Mouse (Mus musculus): ENCODE results near the gene Tcaf3. TPM values are rescaled to one million over a fixed set of nuclear protein-coding genes. Genes with fewer than 3 reads are reported as not detected.
A peak's percentile ranks its signal among the peaks of the same experiment; 100 is the strongest.

Tcaf3 gene
- total RNA-seq (2014; rRNA removed) (not detected in 2 replicates), polyA plus RNA-seq (2015; fragmentation: Nextera tagmentation; extraction: Ambion mirVana) (not detected in 2 replicates)

- Histone ChIP-seq H3K9me3 (ENCODE audit: low read length) (no peaks in the 10 kb centered on the region), H3K4me3 (ENCODE audit: low read length) (no peak within 1 kb of the TSS), H3K9ac (replicated peaks; ENCODE audit: low read length) (no peak within 1 kb of the TSS), H3K36me3 (ENCODE audit: insufficient read depth, low read length) (no peaks in the 10 kb centered on the region), H3K27ac (no peak within 1 kb of the TSS), H3K4me1 (ENCODE audit: insufficient read depth, low read length) (no peaks in the 10 kb centered on the region), H3K27me3 (ENCODE audit: insufficient read depth, low read length) (no peaks in the 10 kb centered on the region), H3K4me2 (ENCODE audit: low read depth, low read length) (no peak within 1 kb of the TSS)
- no peak for TF ChIP-seq CTCF (IDR thresholded peaks at IDR 0.05; ENCODE audit: low read depth)
- DNase-seq (ENCODE audit: low spot score), result no peak
- WGBS, result 61% methylated on average over 4 of the region's 4 CpGs
- ATAC-seq, result no peak
Observed at GRCm38 (mm10) chr6:42597592-42597991, at the start of gene Tcaf3. TSS of gene Tcaf3 (minus strand) at chr6:42597692.

GRCm38 (mm10) chr6:42644912-42645549 is 47.5 kb upstream of the Tcaf3 start, which contains the start of gene Tcaf2:
TSS of gene Tcaf2 (minus strand) at chr6:42645254.
- Histone ChIP-seq H3K9me3 (ENCODE audit: low read length) (no peaks in the 10 kb centered on the region), H3K27me3 (ENCODE audit: insufficient read depth, low read length) (no peaks in the 10 kb centered on the region), H3K27ac (no peak within 1 kb of the TSS), H3K4me2 (ENCODE audit: low read depth, low read length) (peak within 1 kb of the TSS; percentile 68), H3K4me1 (ENCODE audit: insufficient read depth, low read length) (no peaks in the 10 kb centered on the region), H3K4me3 (ENCODE audit: low read length) (peak within 1 kb of the TSS; percentile 41), H3K9ac (replicated peaks; ENCODE audit: low read length) (no peak within 1 kb of the TSS), H3K36me3 (ENCODE audit: insufficient read depth, low read length) (no peaks in the 10 kb centered on the region)
- peak; percentile 94 for TF ChIP-seq CTCF (IDR thresholded peaks at IDR 0.05; ENCODE audit: low read depth)
- WGBS, result 1% methylated on average over 23 of the region's 23 CpGs
- DNase-seq (ENCODE audit: low spot score), result peak; percentile 84
- peak; percentile 99 for ATAC-seq

- Histone ChIP-seq H3K9ac (replicated peaks; ENCODE audit: low read length) (no peak overlapping the region), H3K27me3 (ENCODE audit: insufficient read depth, low read length) (no peaks in the 10 kb centered on the region), H3K4me1 (ENCODE audit: insufficient read depth, low read length) (no peaks in the 10 kb centered on the region), H3K27ac (no peak overlapping the region), H3K36me3 (ENCODE audit: insufficient read depth, low read length) (no peaks in the 10 kb centered on the region), H3K4me3 (ENCODE audit: low read length) (no peak overlapping the region), H3K4me2 (ENCODE audit: low read depth, low read length) (no peak overlapping the region), H3K9me3 (ENCODE audit: low read length) (no peaks in the 10 kb centered on the region)
- 78% methylated on average over 5 of the region's 5 CpGs for WGBS
- DNase-seq (ENCODE audit: low spot score) (no peak), ATAC-seq (no peak)
- no peak for TF ChIP-seq CTCF (IDR thresholded peaks at IDR 0.05; ENCODE audit: low read depth)
Observed at GRCm38 (mm10) chr6:42634393-42634792, 36.9 kb upstream of the Tcaf3 start.

GRCm38 (mm10) chr6:42631395-42631794 is 33.9 kb upstream of the Tcaf3 start:
- no peaks in the 10 kb centered on the region for H3K4me1 ChIP-seq (ENCODE audit: insufficient read depth, low read length)
- H3K27ac ChIP-seq, result no peak overlapping the region
- ATAC-seq (no peak), DNase-seq (ENCODE audit: low spot score) (no peak)
- no peaks in the 10 kb centered on the region for H3K27me3 ChIP-seq (ENCODE audit: insufficient read depth, low read length)
- WGBS, result 79% methylated on average over 4 of the region's 4 CpGs
- H3K4me3 ChIP-seq (ENCODE audit: low read length), result no peak overlapping the region
- no peaks in the 10 kb centered on the region for H3K9me3 ChIP-seq (ENCODE audit: low read length)
- no peaks in the 10 kb centered on the region for H3K36me3 ChIP-seq (ENCODE audit: insufficient read depth, low read length)
- peak; percentile 33; the same call in 1 of the 2 replicates for TF ChIP-seq CTCF (IDR thresholded peaks at IDR 0.05; ENCODE audit: low read depth)
- no peak overlapping the region for H3K4me2 ChIP-seq (ENCODE audit: low read depth, low read length)
- no peak overlapping the region for H3K9ac ChIP-seq (replicated peaks; ENCODE audit: low read length)

GRCm38 (mm10) chr6:42616904-42617303 is 19.4 kb upstream of the Tcaf3 start:
- TF ChIP-seq CTCF (IDR thresholded peaks at IDR 0.05; ENCODE audit: low read depth), result no peak
- WGBS, result 75% methylated on average over 2 of the region's 2 CpGs
- Histone ChIP-seq H3K4me2 (ENCODE audit: low read depth, low read length) (no peak overlapping the region), H3K9ac (replicated peaks; ENCODE audit: low read length) (no peak overlapping the region), H3K36me3 (ENCODE audit: insufficient read depth, low read length) (no peaks in the 10 kb centered on the region), H3K4me3 (ENCODE audit: low read length) (no peak overlapping the region), H3K27ac (no peak overlapping the region), H3K4me1 (ENCODE audit: insufficient read depth, low read length) (no peaks in the 10 kb centered on the region), H3K27me3 (ENCODE audit: insufficient read depth, low read length) (no peaks in the 10 kb centered on the region), H3K9me3 (ENCODE audit: low read length) (no peaks in the 10 kb centered on the region)
- ATAC-seq, result no peak
- DNase-seq (ENCODE audit: low spot score), result no peak

GRCm38 (mm10) chr6:42612218-42612617 is 14.7 kb upstream of the Tcaf3 start:
- Histone ChIP-seq H3K9me3 (ENCODE audit: low read length) (no peaks in the 10 kb centered on the region), H3K27me3 (ENCODE audit: insufficient read depth, low read length) (no peaks in the 10 kb centered on the region), H3K27ac (no peak overlapping the region), H3K4me1 (ENCODE audit: insufficient read depth, low read length) (no peaks in the 10 kb centered on the region), H3K4me2 (ENCODE audit: low read depth, low read length) (no peak overlapping the region), H3K9ac (replicated peaks; ENCODE audit: low read length) (no peak overlapping the region), H3K36me3 (ENCODE audit: insufficient read depth, low read length) (no peaks in the 10 kb centered on the region), H3K4me3 (ENCODE audit: low read length) (no peak overlapping the region)
- peak; percentile 16 for DNase-seq (ENCODE audit: low spot score)
- no peak for ATAC-seq
- peak; percentile 65 for TF ChIP-seq CTCF (IDR thresholded peaks at IDR 0.05; ENCODE audit: low read depth)

- Histone ChIP-seq H3K4me3 (ENCODE audit: low read length) (no peak overlapping the region), H3K9me3 (ENCODE audit: low read length) (no peaks in the 10 kb centered on the region), H3K27me3 (ENCODE audit: insufficient read depth, low read length) (no peaks in the 10 kb centered on the region), H3K9ac (replicated peaks; ENCODE audit: low read length) (no peak overlapping the region), H3K4me2 (ENCODE audit: low read depth, low read length) (no peak overlapping the region), H3K36me3 (ENCODE audit: insufficient read depth, low read length) (no peaks in the 10 kb centered on the region), H3K27ac (no peak overlapping the region), H3K4me1 (ENCODE audit: insufficient read depth, low read length) (no peaks in the 10 kb centered on the region)
- 78% methylated on average over 4 of the region's 4 CpGs for WGBS
- TF ChIP-seq CTCF (IDR thresholded peaks at IDR 0.05; ENCODE audit: low read depth), result no peak
- DNase-seq (ENCODE audit: low spot score), result no peak
- no peak for ATAC-seq
Observed at GRCm38 (mm10) chr6:42610954-42611522, 13.5 kb upstream of the Tcaf3 start.

Data from hindbrain, postnatal 0 days (tissue).